Mouse (Mus musculus) heart, adult 2 months (tissue): ENCODE measurements at regions not wholly inside any gene's neighbourhood (a gene's known extent, or its start where the extent isn't known, plus 50 kb on each side); places are given as distances from the start of the nearest gene placed in this dataset.

Source experiments
- CTCF ChIP-seq: fragments of 200-600 bp; IDR thresholded peaks from 2 replicates; pipeline ENCODE4 v1.8.1; 2022; ENCODE audit warnings: antibody characterized with exemption, mild to moderate bottlenecking, moderate library complexity
- POLR2A ChIP-seq: fragments of 200-500 bp; IDR thresholded peaks from 2 replicates; pipeline ENCODE4 v1.6.1; 2011; ENCODE audit warnings: mild to moderate bottlenecking, low read depth, low read length, control low read depth; ENCODE audit not compliant: insufficient read depth

DNA sequence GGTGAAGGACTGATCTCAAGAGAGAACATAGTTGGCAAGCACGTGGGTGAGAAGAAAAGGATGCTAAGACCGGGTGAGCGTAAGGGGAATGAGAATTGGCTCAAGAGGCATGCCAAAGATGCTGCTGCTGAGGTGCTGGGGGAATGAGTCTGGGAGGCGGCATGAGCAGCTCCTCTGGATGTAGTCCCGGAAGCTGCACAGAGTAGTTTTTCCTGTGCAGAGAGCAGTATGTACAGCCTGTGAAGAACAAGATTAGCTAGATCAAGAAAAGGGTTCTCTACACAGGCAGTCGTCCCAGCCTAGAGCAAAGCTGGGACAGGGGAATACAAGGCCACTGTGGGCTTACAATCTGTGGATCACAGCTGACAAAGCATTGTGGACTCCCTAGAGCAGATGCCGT is 84.0 kb upstream of the B3gat1 start:
- TF ChIP-seq POLR2A (no peak), CTCF (no peak)
